Mouse (Mus musculus) inflammation-experienced regulatory T-cells, adult 6 months (primary cell): Measurements from ENCODE around the gene Coil. TPM values are rescaled to one million over a fixed set of nuclear protein-coding genes. Genes with fewer than 3 reads are reported as not detected.
"Not testable (repeated sequence)": the region's sequence is repeated elsewhere in the genome, so short reads cannot be mapped to it uniquely, and the experiment has no call there.

ENCODE experiments used
- ATAC-seq: one replicate; pipeline ENCODE4 v1.8.0; 2017
- polyA plus RNA-seq, 3 experiments: library from polyadenylated mRNA; unstranded; fragments of 100-300 nt; shearing (Covaris generic); gene quantifications; one replicate each; pipeline ENCODE4 v1.2.1; 2017

Coil gene
- polyA plus RNA-seq, 3 experiments from 2014 or later = 5.3 to 8.3 (median 7.7) TPM

- peak; percentile 94 for ATAC-seq
These were observed 4.0 kb downstream of the Coil start for GRCm38 (mm10) chr11:88973776-88974701.

- ATAC-seq = no peak
These were observed 6.3 kb downstream of the Coil start for GRCm38 (mm10) chr11:88976320-88976719.

- no peak for ATAC-seq
These were observed 7.1 kb downstream of the Coil start for GRCm38 (mm10) chr11:88977188-88977587.

GRCm38 (mm10) chr11:88981337-88981736 lies 11.3 kb downstream of the Coil start:
- no peak for ATAC-seq

- ATAC-seq = no peak
These were observed 16.6 kb downstream of the Coil start for GRCm38 (mm10) chr11:88986616-88987015.

- ATAC-seq = no peak
These were observed 18.9 kb downstream of the Coil start for GRCm38 (mm10) chr11:88988956-88989355.

- ATAC-seq = peak; percentile 38
These were observed 19.5 kb downstream of the Coil start for GRCm38 (mm10) chr11:88989530-88989929.

- ATAC-seq = no peak
These were observed 23.1 kb downstream of the Coil start for GRCm38 (mm10) chr11:88993186-88993585.

- ATAC-seq = peak; percentile 84
These were observed 23.6 kb downstream of the Coil start for GRCm38 (mm10) chr11:88993625-88994024.

- ATAC-seq = no peak
These were observed 24.4 kb downstream of the Coil start for GRCm38 (mm10) chr11:88994492-88994891.

GRCm38 (mm10) chr11:88995616-88996015 lies 25.6 kb downstream of the Coil start:
- no peak for ATAC-seq

- ATAC-seq = no peak
These were observed 26.4 kb downstream of the Coil start for GRCm38 (mm10) chr11:88996427-88996826.

GRCm38 (mm10) chr11:88997343-88997742 lies 27.3 kb downstream of the Coil start:
- not testable (repeated sequence) for ATAC-seq

GRCm38 (mm10) chr11:88998406-88998805 lies 28.4 kb downstream of the Coil start:
- no peak for ATAC-seq

GRCm38 (mm10) chr11:88998974-88999722 lies 29.1 kb downstream of the Coil start, which contains the start of gene Trim25:
TSS of gene Trim25 (plus strand) at chr11:88999376.
- peak; percentile 99 for ATAC-seq

- no peak for ATAC-seq
These were observed 29.9 kb downstream of the Coil start for GRCm38 (mm10) chr11:88999723-89000526.

- ATAC-seq = no peak
These were observed 30.4 kb downstream of the Coil start for GRCm38 (mm10) chr11:89000527-89000819.

- ATAC-seq = no peak
These were observed 31.5 kb downstream of the Coil start for GRCm38 (mm10) chr11:89001569-89001968.

- ATAC-seq = no peak
These were observed 32.0 kb downstream of the Coil start for GRCm38 (mm10) chr11:89002068-89002467.

GRCm38 (mm10) chr11:89002621-89003020 lies 32.6 kb downstream of the Coil start:
- no peak for ATAC-seq

GRCm38 (mm10) chr11:89003078-89003477 lies 33.0 kb downstream of the Coil start:
- no peak for ATAC-seq

- no peak for ATAC-seq
These were observed 33.7 kb downstream of the Coil start for GRCm38 (mm10) chr11:89003726-89004125.

GRCm38 (mm10) chr11:89005473-89005872 lies 35.4 kb downstream of the Coil start:
- ATAC-seq = no peak
